Mouse (Mus musculus) lung, postnatal 4 days (tissue): ENCODE measurements around the gene Gm3532.
"Not testable (repeated sequence)": the region's sequence is repeated elsewhere in the genome, so short reads cannot be mapped to it uniquely, and the experiment has no call there.

Experiments used
- DNase-seq, 2 experiments: peaks; one replicate each; pipeline ENCODE4 v3.0.0; 2021

Gene Gm3532

GRCm38 (mm10) chr14:5538196-5538595, at the start of gene Gm3532:
Gene Gm3532 (plus strand): TSS chr14:5538496.
- not testable (repeated sequence) for DNase-seq

- not testable (repeated sequence) for DNase-seq
Observed at GRCm38 (mm10) chr14:5501374-5501773, 36.9 kb upstream of the Gm3532 start, which contains the start of gene Gm3488. Gene Gm3488 (plus strand): TSS chr14:5501674.
